Mouse (Mus musculus) ES-CJ7 (cell line): ENCODE results near the gene S100a8.

Experiments
- DNase-seq: peaks from one replicate; pipeline ENCODE4 v3.0.0; 2011; ENCODE audit warnings: low read depth, low spot score

Gene S100a8

GRCm38 (mm10) chr3:90678656-90679055, 9.9 kb downstream of the S100a8 start:
- DNase-seq, result peak; percentile 6

- no peak for DNase-seq
These were observed 15.2 kb downstream of the S100a8 start for GRCm38 (mm10) chr3:90683929-90684328.

GRCm38 (mm10) chr3:90686835-90687234, 18.1 kb downstream of the S100a8 start:
- DNase-seq, result no peak

- DNase-seq, result no peak
These were observed 24.7 kb downstream of the S100a8 start for GRCm38 (mm10) chr3:90693496-90693895.

- DNase-seq, result no peak
These were observed 26.8 kb downstream of the S100a8 start, which contains the start of gene S100a9 for GRCm38 (mm10) chr3:90695613-90696012. TSS of gene S100a9 (minus strand) at chr3:90695721.

- DNase-seq, result no peak
These were observed 33.5 kb downstream of the S100a8 start for GRCm38 (mm10) chr3:90702244-90702643.

- peak; percentile 38 for DNase-seq
These were observed 39.9 kb downstream of the S100a8 start for GRCm38 (mm10) chr3:90708523-90709202.

- peak; percentile 95 for DNase-seq
These were observed 41.0 kb downstream of the S100a8 start for GRCm38 (mm10) chr3:90709591-90710460.
